Mouse (Mus musculus): ENCODE data around the gene Cyp11a1.
A peak's percentile ranks its signal among the peaks of the same experiment; 100 is the strongest.

The Cyp11a1 gene

GRCm38 (mm10) chr9:58045646-58046045 is 39.4 kb downstream of the Cyp11a1 start:
- no peak for DNase-seq

GRCm38 (mm10) chr9:58047061-58047460 is 40.9 kb downstream of the Cyp11a1 start:
- DNase-seq = no peak

GRCm38 (mm10) chr9:58048621-58049020 is 42.4 kb downstream of the Cyp11a1 start:
- no peak for DNase-seq

GRCm38 (mm10) chr9:58049186-58049585 is 43.0 kb downstream of the Cyp11a1 start:
- no peak for DNase-seq

- no peak for DNase-seq
Measured at GRCm38 (mm10) chr9:58049861-58050260, 43.6 kb downstream of the Cyp11a1 start.

- no peak for DNase-seq
Measured at GRCm38 (mm10) chr9:58051937-58052336, 45.7 kb downstream of the Cyp11a1 start.

- peak; percentile 62 for DNase-seq
Measured at GRCm38 (mm10) chr9:58053102-58053501, 46.9 kb downstream of the Cyp11a1 start.

GRCm38 (mm10) chr9:58053544-58053943 is 47.3 kb downstream of the Cyp11a1 start:
- no peak for DNase-seq

GRCm38 (mm10) chr9:58054032-58054431 is 47.8 kb downstream of the Cyp11a1 start:
- no peak for DNase-seq

GRCm38 (mm10) chr9:58055666-58056065 is 49.5 kb downstream of the Cyp11a1 start:
- no peak for DNase-seq

GRCm38 (mm10) chr9:58059920-58060319 is 53.7 kb downstream of the Cyp11a1 start:
- DNase-seq = no peak

GRCm38 (mm10) chr9:58060677-58061667 is 54.8 kb downstream of the Cyp11a1 start:
- peak; percentile 33 for DNase-seq

- DNase-seq = no peak
Measured at GRCm38 (mm10) chr9:58063531-58063930, 57.3 kb downstream of the Cyp11a1 start, which contains the start of gene Stra6. Gene Stra6, plus strand, starts transcription at chr9:58063788.

GRCm38 (mm10) chr9:58065532-58065931 is 59.3 kb downstream of the Cyp11a1 start:
- DNase-seq = no peak

GRCm38 (mm10) chr9:58065977-58066730 is 59.9 kb downstream of the Cyp11a1 start:
- peak; percentile 21 for DNase-seq

GRCm38 (mm10) chr9:58066731-58067095 is 60.5 kb downstream of the Cyp11a1 start:
- no peak for DNase-seq

GRCm38 (mm10) chr9:58067546-58067945 is 61.3 kb downstream of the Cyp11a1 start:
- DNase-seq = no peak

- no peak for DNase-seq
Measured at GRCm38 (mm10) chr9:58074561-58074960, 68.3 kb downstream of the Cyp11a1 start.

Measured in lung, postnatal 36 days (tissue).